Mouse (Mus musculus): Measurements from ENCODE around the gene Dph6. TPM values are rescaled to one million over a fixed set of nuclear protein-coding genes. Genes with fewer than 3 reads are reported as not detected.
A peak's percentile ranks its signal among the peaks of the same experiment; 100 is the strongest.

Gene Dph6
- polyA plus RNA-seq (2012; ENCODE audit: insufficient read depth, low replicate concordance) = 1.4 and 6.4 TPM in 2 replicates

GRCm38 (mm10) chr2:114654365-114655239 lies at the start of gene Dph6:
TSS of gene Dph6 (minus strand) at chr2:114654964.
- Histone ChIP-seq H3K4me3 (replicated peaks) (peak within 1 kb of the TSS; percentile 99), H3K27me3 (replicated peaks) (no peaks in the 10 kb centered on the region), H3K36me3 (replicated peaks; ENCODE audit: low read length) (no peaks in the 10 kb centered on the region), H3K4me1 (peaks cover 8% of the 10 kb centered on the region; the same call in 1 of the 2 replicates), H3K9me3 (no peaks in the 10 kb centered on the region)
- TF ChIP-seq FLI1 (IDR thresholded peaks at IDR 0.05; ENCODE audit: low read length) = peak; percentile 27; the same call in 1 of the 2 replicates
- no peak for TF ChIP-seq GATA1 (IDR thresholded peaks at IDR 0.05; ENCODE audit: borderline replicate concordance, low read length)

- no peak overlapping the region for H3K4me3 ChIP-seq (replicated peaks)
- no peaks in the 10 kb centered on the region for H3K36me3 ChIP-seq (replicated peaks; ENCODE audit: low read length)
- no peak for TF ChIP-seq GATA1 (IDR thresholded peaks at IDR 0.05; ENCODE audit: borderline replicate concordance, low read length)
- no peak for TF ChIP-seq FLI1 (IDR thresholded peaks at IDR 0.05; ENCODE audit: low read length)
- H3K27me3 ChIP-seq (replicated peaks) = no peaks in the 10 kb centered on the region
- no peaks in the 10 kb centered on the region for H3K9me3 ChIP-seq
- no peaks in the 10 kb centered on the region for H3K4me1 ChIP-seq
These were observed 46.4 kb upstream of the Dph6 start for GRCm38 (mm10) chr2:114700966-114701685.

GRCm38 (mm10) chr2:114691607-114692006 lies 36.8 kb upstream of the Dph6 start:
- Histone ChIP-seq H3K27me3 (replicated peaks) (no peaks in the 10 kb centered on the region), H3K9me3 (no peaks in the 10 kb centered on the region), H3K4me3 (replicated peaks) (no peak overlapping the region), H3K36me3 (replicated peaks; ENCODE audit: low read length) (no peaks in the 10 kb centered on the region), H3K4me1 (no peaks in the 10 kb centered on the region)
- TF ChIP-seq FLI1 (IDR thresholded peaks at IDR 0.05; ENCODE audit: low read length) = no peak
- no peak for TF ChIP-seq GATA1 (IDR thresholded peaks at IDR 0.05; ENCODE audit: borderline replicate concordance, low read length)

GRCm38 (mm10) chr2:114687483-114687882 lies 32.7 kb upstream of the Dph6 start:
- no peak for TF ChIP-seq FLI1 (IDR thresholded peaks at IDR 0.05; ENCODE audit: low read length)
- TF ChIP-seq GATA1 (IDR thresholded peaks at IDR 0.05; ENCODE audit: borderline replicate concordance, low read length) = no peak
- Histone ChIP-seq H3K9me3 (no peaks in the 10 kb centered on the region), H3K27me3 (replicated peaks) (no peaks in the 10 kb centered on the region), H3K4me1 (no peaks in the 10 kb centered on the region), H3K4me3 (replicated peaks) (no peak overlapping the region), H3K36me3 (replicated peaks; ENCODE audit: low read length) (no peaks in the 10 kb centered on the region)

- H3K9me3 ChIP-seq = no peaks in the 10 kb centered on the region
- H3K4me3 ChIP-seq (replicated peaks) = no peak overlapping the region
- no peaks in the 10 kb centered on the region for H3K27me3 ChIP-seq (replicated peaks)
- no peaks in the 10 kb centered on the region for H3K4me1 ChIP-seq
- TF ChIP-seq FLI1 (IDR thresholded peaks at IDR 0.05; ENCODE audit: low read length) (no peak), GATA1 (IDR thresholded peaks at IDR 0.05; ENCODE audit: borderline replicate concordance, low read length) (no peak)
- no peaks in the 10 kb centered on the region for H3K36me3 ChIP-seq (replicated peaks; ENCODE audit: low read length)
These were observed 32.3 kb upstream of the Dph6 start for GRCm38 (mm10) chr2:114687081-114687480.

GRCm38 (mm10) chr2:114673831-114674230 lies 19.1 kb upstream of the Dph6 start:
- no peaks in the 10 kb centered on the region for H3K4me1 ChIP-seq
- no peaks in the 10 kb centered on the region for H3K27me3 ChIP-seq (replicated peaks)
- no peak overlapping the region for H3K4me3 ChIP-seq (replicated peaks)
- no peaks in the 10 kb centered on the region for H3K36me3 ChIP-seq (replicated peaks; ENCODE audit: low read length)
- TF ChIP-seq GATA1 (IDR thresholded peaks at IDR 0.05; ENCODE audit: borderline replicate concordance, low read length) (no peak), FLI1 (IDR thresholded peaks at IDR 0.05; ENCODE audit: low read length) (no peak)
- H3K9me3 ChIP-seq = no peaks in the 10 kb centered on the region

- no peak overlapping the region for H3K4me3 ChIP-seq (replicated peaks)
- H3K27me3 ChIP-seq (replicated peaks) = no peaks in the 10 kb centered on the region
- no peaks in the 10 kb centered on the region for H3K36me3 ChIP-seq (replicated peaks; ENCODE audit: low read length)
- no peak for TF ChIP-seq GATA1 (IDR thresholded peaks at IDR 0.05; ENCODE audit: borderline replicate concordance, low read length)
- TF ChIP-seq FLI1 (IDR thresholded peaks at IDR 0.05; ENCODE audit: low read length) = no peak
- H3K4me1 ChIP-seq = no peaks in the 10 kb centered on the region
- H3K9me3 ChIP-seq = no peaks in the 10 kb centered on the region
These were observed 16.2 kb upstream of the Dph6 start for GRCm38 (mm10) chr2:114670983-114671382.

- Histone ChIP-seq H3K4me3 (replicated peaks) (no peak overlapping the region), H3K4me1 (peaks cover 3% of the 10 kb centered on the region; the same call in 1 of the 2 replicates), H3K27me3 (replicated peaks) (no peaks in the 10 kb centered on the region), H3K9me3 (peaks cover 4% of the 10 kb centered on the region; the same call in 1 of the 2 replicates), H3K36me3 (replicated peaks; ENCODE audit: low read length) (no peaks in the 10 kb centered on the region)
- TF ChIP-seq GATA1 (IDR thresholded peaks at IDR 0.05; ENCODE audit: borderline replicate concordance, low read length) (no peak), FLI1 (IDR thresholded peaks at IDR 0.05; ENCODE audit: low read length) (no peak)
These were observed 4.2 kb upstream of the Dph6 start for GRCm38 (mm10) chr2:114658954-114659353.

- Histone ChIP-seq H3K27me3 (replicated peaks) (no peaks in the 10 kb centered on the region), H3K4me1 (0 out of 2 replicates have a peak, but pooled peaks cover 2% of the 10 kb centered on the region), H3K36me3 (replicated peaks; ENCODE audit: low read length) (peaks cover 29% of the 10 kb centered on the region), H3K9me3 (no peaks in the 10 kb centered on the region), H3K4me3 (replicated peaks) (no peak overlapping the region)
- TF ChIP-seq FLI1 (IDR thresholded peaks at IDR 0.05; ENCODE audit: low read length) (no peak), GATA1 (IDR thresholded peaks at IDR 0.05; ENCODE audit: borderline replicate concordance, low read length) (no peak)
These were observed 8.5 kb downstream of the Dph6 start for GRCm38 (mm10) chr2:114646240-114646639.

Measured in megakaryocyte, embryonic 14.5 days (primary cell).